In genomic region chr2:135434947-135435515, GRCm38 (mm10) we compare ENCODE assay signal across 16 mouse cellular contexts.
DNase-seq lines count a peak whose midpoint lies in the region; ATAC-seq lines count a peak whose summit lies in the region.
"Had no signal": no experiment of that assay in that cellular context is flagged by ENCODE, and none has a peak within 500 bp of the region (broad histone marks: within the 10 kb centered on the region; RNA-seq: fewer than 3 reads in every experiment).

No protein-coding gene starts in this region.

- no peaks in the 10 kb centered on the region for H3K36me3 ChIP-seq in embryonic facial prominence, embryonic 13.5 days
- H3K36me3 ChIP-seq in embryonic facial prominence, embryonic 10.5 days (replicated peaks) = no peaks in the 10 kb centered on the region
- H3K36me3 ChIP-seq: forebrain, embryonic 12.5 days; hindbrain, embryonic 15.5 days; kidney, embryonic 15.5 days; midbrain, embryonic 15.5 days had no signal

- no peak for ATAC-seq in embryonic facial prominence, embryonic 13.5 days (ENCODE audit: insufficient number of reproducible peaks, insufficient read depth, low FRiP score, low TSS enrichment, low read depth)
- ATAC-seq: midbrain, embryonic 15.5 days had no signal

- no peak for DNase-seq in embryonic facial prominence, embryonic 10.5 days (ENCODE audit: low spot score)
- DNase-seq in heart, adult 18-20 months = peak; percentile 30 to 51
- no peak for DNase-seq in heart, postnatal 25 days (ENCODE audit: low spot score)
- peak; percentile 53 for DNase-seq in brain, adult 2 months (ENCODE audit: low read depth, low spot score)
- peak; percentile 9 for DNase-seq in lung, postnatal 14 days
- DNase-seq in layer of hippocampus, postnatal 25 days (ENCODE audit: extremely low spot score in 1 of 2, low spot score in 1 of 2) = no peak
- no peak for DNase-seq in cerebellum, postnatal 36 days
- DNase-seq: right cerebral cortex, postnatal 25 days; thymus, postnatal 14 days had no signal

- H3K4me3 ChIP-seq in embryonic facial prominence, embryonic 13.5 days = no peak overlapping the region
- H3K4me3 ChIP-seq in embryonic facial prominence, embryonic 10.5 days = no peak overlapping the region
- H3K4me3 ChIP-seq: forebrain, embryonic 12.5 days; hindbrain, embryonic 15.5 days; kidney, embryonic 15.5 days; layer of hippocampus, adult 2 months; midbrain, embryonic 15.5 days had no signal

- H3K27me3 ChIP-seq in embryonic facial prominence, embryonic 13.5 days = no peaks in the 10 kb centered on the region
- no peaks in the 10 kb centered on the region for H3K27me3 ChIP-seq in embryonic facial prominence, embryonic 10.5 days (replicated peaks; ENCODE audit: low read depth, poor library complexity, severe bottlenecking)
- H3K27me3 ChIP-seq: CH12.LX; forebrain, embryonic 12.5 days; hindbrain, embryonic 15.5 days; kidney, embryonic 15.5 days; midbrain, embryonic 15.5 days had no signal

- 0 out of 2 replicates have a peak overlapping the region, but pooled peaks have one; percentile 23 for H3K27ac ChIP-seq in embryonic facial prominence, embryonic 13.5 days
- no peak overlapping the region for H3K27ac ChIP-seq in embryonic facial prominence, embryonic 10.5 days (replicated peaks)
- H3K27ac ChIP-seq: forebrain, embryonic 12.5 days; hindbrain, embryonic 15.5 days; kidney, embryonic 15.5 days; layer of hippocampus, adult 2 months; midbrain, embryonic 15.5 days had no signal

- no peaks in the 10 kb centered on the region for H3K9me3 ChIP-seq in embryonic facial prominence, embryonic 13.5 days
- H3K9me3 ChIP-seq in embryonic facial prominence, embryonic 10.5 days = no peaks in the 10 kb centered on the region
- H3K9me3 ChIP-seq: forebrain, embryonic 12.5 days; hindbrain, embryonic 15.5 days; kidney, embryonic 15.5 days; midbrain, embryonic 15.5 days had no signal

- peaks cover 13% of the 10 kb centered on the region for H3K4me1 ChIP-seq in embryonic facial prominence, embryonic 13.5 days
- H3K4me1 ChIP-seq in embryonic facial prominence, embryonic 10.5 days = peaks cover 4% of the 10 kb centered on the region; the same call in 1 of the 2 replicates

- 57% methylated on average over 5 of the region's 5 CpGs for WGBS in embryonic facial prominence, embryonic 13.5 days
- 82% methylated on average over 5 of the region's 5 CpGs for WGBS in embryonic facial prominence, embryonic 10.5 days

- intact Hi-C loops in heart, postnatal 25 days (cut with DNase I) = loop anchor here (5.0 to 10.0 kb wide), 4 partner anchors 102 to 520 kb away; partner anchors contain the start of gene Plcb4

- no peak overlapping the region for H3K9ac ChIP-seq in embryonic facial prominence, embryonic 13.5 days
- H3K9ac ChIP-seq: forebrain, embryonic 12.5 days; hindbrain, embryonic 15.5 days; kidney, embryonic 15.5 days; midbrain, embryonic 15.5 days had no signal

- no peak overlapping the region for H3K4me2 ChIP-seq in embryonic facial prominence, embryonic 13.5 days
- H3K4me2 ChIP-seq: forebrain, embryonic 12.5 days; hindbrain, embryonic 15.5 days; kidney, embryonic 15.5 days; midbrain, embryonic 15.5 days had no signal

Comparison
In these comparisons a context has a peak if more than half of its experiments do, and no peak if none do; other contexts are left out.
1. DNase-seq: peak in heart, adult 18-20 months (2 of 2), brain, adult 2 months (single experiment) and lung, postnatal 14 days (single experiment); none in embryonic facial prominence, embryonic 10.5 days (single experiment), heart, postnatal 25 days (single experiment), layer of hippocampus, postnatal 25 days (0 of 2) and cerebellum, postnatal 36 days (0 of 2).